Mouse (Mus musculus): ENCODE results near the gene Lef1.

Lef1 gene

DNA sequence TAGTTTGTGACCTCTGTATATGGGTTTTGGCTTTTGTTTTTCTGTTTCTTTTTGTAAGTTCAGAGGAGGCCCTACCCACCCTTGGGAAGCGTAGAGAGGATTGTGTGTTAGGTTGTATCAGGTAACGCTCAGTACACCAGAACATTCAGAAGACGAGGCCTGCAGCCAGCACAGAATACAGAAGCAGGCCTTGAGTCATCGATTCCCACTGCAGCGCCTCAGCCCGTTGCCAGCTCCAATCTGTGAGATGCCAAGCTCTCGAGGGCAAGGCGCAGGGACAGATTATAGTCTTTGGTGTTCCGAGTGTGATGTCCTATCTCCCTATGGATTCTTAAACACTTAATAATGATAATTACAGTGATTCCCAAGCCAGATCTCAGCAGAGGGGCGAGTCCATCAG lies 85.8 kb downstream of the Lef1 start:
- no peak for DNase-seq

DNA sequence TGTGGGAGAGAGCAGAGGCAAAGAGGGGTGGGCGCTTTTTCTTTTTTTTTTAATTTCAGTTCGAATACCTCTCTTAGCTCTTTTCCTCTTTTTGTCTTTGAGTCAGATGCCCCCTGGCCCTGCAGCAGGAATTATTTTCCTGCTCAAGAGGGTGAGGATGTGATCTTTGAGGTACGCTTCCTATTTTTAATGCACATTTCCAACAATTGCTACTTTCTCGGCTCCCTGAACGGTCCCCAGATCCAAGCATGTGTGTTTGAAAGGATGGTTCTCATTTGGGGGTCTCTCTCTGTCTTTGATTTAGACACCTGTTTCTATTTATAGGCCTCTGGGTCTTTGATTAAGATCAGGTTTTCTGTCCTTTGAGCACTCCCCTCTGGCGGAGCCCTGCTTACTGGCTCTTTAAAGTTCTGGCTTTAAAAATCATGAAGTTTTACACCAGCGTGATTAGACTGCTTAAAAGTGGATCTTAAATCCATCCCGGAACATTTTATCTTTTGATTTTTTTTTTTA lies 86.3 kb downstream of the Lef1 start:
- peak; percentile 52 for DNase-seq

DNA sequence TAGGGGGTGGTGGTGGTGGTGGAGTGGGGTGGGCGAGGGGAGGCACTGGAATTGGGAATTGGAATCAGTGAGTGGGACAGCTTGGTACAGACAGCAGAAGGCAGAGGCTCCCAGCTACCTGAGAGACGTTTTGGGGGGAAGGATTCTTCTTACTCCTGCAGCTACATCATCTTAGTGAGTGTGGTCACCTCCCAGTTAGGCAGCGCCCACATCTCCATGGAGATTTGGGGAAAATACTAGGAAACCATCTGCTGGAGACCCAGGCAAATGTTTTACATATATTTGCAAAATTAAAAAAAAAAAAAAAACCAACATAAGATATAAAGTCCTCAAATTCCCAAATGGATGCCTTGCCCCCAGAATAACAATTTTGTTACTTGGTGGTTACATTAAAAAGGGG lies 88.7 kb downstream of the Lef1 start:
- no peak for DNase-seq

DNA sequence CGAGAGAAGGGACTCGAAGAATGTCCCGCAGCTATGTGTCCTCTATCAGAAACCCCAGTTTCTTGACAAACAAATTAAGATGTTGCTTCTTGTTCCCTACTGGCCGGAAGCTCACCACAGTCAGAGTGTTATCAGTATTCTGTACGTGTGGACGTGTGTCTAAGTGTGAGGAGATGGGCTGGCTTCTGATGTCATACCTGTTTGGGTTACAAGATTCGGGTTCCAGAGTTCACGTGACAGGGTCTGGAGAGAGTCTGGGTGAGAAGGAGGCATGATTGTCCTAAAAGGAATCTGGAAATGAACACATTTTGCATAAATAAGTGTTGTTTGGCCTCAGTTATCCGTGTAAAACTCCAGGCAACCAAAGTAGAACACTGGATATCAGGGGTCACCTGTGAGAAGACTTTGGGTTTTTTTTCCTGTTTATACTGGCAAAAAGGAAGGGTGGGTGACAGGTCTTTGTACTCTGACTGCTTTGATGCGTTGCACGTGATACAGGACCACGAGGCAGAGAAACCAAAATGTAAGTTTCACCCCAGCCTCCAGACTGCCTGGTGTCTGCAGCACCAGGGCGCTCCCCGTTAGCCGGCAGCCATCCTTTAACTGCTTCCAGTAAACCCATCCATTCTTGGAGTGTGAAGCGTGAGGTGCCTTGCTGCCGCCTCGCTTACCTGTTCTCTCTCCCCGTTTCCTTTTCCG lies 89.5 kb downstream of the Lef1 start:
- DNase-seq, result no peak

DNA sequence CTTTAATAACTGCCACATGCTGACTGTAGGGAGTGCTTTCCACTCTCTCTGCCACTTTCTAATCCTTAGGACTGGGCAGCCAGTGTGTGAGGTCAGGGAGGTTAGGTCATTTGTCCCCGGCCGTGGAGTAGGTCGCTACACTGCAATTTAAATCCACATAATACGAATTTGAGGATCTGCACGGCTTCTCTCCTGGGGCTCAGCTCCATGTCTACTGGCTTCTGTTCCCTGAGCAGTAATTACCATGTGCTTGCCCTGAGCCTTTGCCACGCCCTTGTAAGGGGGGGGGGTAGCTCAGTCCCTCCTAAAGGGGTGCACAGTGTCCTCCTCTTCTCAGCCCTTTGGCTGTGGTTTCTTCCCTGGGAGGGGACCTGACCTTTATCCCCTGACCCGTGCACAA lies 92.0 kb downstream of the Lef1 start:
- no peak for DNase-seq

DNA sequence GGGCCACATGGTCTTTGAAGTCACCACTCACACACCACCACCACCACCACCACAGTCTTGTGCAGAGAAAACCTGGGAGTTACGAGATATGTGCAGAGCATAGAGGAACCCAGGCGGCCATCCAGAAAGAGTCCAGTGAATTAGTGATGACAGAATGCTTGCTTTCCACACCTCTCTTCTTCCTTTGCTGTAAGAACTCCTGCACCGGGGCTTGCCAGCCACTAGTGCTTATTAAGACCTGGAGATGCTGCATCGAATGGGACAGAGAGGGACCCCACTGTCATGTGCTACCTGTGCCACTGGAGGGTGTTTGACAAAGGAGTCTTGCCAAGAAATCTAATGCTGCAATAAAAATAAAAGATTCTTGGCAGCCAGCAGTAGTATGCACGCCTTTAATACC lies 97.6 kb downstream of the Lef1 start:
- DNase-seq, result no peak

DNA sequence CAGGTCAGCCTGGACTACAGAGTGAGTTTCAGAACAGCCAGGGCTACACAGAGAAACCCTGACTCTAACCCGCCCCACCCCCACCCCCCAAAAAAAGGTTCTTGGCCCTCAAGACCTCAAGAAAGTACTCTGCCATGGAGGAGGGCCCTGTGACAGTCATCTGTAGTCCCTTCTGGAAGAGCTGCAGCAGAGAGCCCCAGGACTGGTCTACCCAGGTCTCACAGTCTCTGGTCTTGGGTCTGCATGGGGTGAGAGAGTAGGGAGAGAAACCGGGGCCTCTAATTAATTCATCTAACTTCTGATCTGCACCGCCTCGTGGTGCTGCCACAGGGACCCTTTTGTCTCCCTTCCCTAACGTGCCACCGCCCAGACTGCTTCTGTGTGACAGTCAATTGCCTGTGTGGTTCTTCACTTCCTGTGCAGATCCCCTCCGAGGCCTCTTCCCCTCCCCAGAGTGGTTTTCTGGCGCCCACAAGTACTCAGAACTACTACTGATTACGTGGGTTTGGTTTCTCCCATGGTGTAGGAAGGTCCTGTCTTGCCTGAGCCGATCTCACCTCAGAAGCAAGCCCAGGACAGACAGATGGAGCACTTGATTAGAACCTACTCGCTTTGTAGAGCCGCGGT lies 98.1 kb downstream of the Lef1 start:
- no peak for DNase-seq

DNA sequence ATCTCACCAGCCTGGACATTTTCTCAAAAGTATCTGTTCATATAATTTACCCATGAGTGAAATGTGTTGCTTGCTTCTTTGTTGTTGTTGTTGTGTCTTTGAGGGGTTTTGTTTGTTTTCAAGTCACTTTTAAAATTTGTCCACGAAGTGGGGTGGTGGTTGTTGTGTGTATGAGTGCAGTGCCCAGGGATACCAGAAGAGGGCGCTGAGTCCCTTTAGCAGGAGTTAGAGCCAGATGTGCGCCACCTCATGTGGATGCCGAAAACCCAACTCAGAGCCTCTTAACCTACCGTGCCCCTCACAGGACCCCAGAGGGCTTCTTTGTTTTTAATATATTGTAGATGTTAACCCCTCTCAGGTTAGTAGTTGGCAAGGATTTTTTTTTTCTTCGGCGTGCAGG lies 101.9 kb downstream of the Lef1 start:
- DNase-seq, result no peak

DNA sequence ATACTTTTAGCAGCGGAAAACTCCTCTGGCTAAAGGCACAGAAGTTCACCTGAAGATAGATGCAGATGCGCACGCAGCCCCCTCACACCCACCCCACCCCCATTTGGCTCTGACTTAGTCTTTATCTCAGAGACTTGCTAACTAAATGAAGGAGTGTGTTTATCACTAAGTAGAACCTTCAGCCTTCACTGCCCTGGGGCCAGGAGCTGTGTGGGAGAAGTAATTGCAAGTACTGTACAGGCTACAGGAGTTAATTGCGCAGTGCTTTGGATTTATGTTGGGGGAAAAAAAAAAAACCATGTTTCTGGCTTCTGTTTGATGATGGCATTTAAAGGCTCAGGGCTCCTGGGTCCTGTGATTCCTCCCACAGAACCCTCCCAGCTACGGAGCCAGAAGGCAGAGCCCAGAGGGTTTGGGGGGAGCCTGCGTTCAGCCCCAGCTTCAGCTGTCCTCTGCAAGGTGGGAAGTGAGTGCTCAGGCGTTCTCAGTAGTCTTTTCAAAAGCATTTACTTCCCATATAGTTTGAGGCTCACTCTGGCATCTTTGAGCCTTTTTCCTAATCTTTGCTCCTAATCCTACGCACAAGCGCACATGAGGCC lies 103.9 kb downstream of the Lef1 start:
- DNase-seq, result no peak

DNA sequence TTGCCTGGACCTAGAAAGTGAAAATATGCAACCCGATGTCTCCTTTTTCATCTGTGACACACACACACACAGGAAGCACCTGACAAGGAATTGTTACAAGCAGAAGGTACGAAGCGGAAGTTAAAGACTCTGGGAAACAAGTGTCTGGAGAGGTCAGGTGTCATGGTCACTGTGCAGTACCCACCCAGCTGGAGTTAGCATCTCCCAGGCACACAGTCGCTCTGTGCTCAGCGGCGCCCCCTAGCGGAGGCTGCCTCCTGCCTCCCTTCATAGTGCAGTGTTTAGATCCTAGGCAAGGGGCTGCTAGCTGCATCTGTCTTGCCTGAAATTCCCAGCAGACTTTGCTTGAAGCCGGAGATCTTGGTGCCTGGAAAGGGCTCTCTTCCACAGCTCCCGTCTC lies 104.6 kb downstream of the Lef1 start:
- no peak for DNase-seq

DNA sequence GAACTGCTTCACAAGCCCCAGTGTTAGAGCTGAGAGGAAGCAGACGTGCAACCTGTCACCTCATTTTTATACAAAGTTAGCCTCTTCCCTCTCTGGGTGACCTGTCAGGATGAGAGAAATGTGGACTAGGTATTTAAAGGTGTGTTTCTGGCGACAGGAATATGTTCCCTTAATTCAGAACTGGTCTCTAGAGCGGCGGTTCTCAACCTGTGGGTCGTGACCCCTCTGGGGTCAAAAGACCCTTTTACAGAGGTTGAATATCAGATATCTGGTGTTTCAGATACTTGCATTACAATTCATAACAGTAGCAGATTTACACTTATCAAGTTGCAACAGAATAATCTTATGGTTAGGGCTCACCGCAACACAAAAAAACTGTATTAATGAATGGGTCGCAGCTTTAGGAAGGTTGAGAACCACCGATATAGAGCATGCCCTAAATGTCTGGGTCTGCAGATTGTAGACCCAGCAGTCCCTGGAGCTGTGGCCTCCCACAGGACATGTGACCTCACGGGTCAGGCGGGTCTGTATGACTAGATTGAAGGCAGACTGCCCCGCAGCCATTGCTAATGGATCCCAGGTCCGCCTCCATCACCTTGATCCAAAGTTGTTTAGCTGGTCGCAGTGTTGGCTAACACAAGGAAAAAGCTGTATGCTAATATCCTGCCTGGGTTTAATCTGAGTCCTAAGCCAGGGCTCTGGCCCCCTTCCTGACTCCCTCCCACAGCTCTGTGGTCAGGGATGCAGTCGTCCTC lies 108.5 kb downstream of the Lef1 start:
- DNase-seq, result peak; percentile 32

DNA sequence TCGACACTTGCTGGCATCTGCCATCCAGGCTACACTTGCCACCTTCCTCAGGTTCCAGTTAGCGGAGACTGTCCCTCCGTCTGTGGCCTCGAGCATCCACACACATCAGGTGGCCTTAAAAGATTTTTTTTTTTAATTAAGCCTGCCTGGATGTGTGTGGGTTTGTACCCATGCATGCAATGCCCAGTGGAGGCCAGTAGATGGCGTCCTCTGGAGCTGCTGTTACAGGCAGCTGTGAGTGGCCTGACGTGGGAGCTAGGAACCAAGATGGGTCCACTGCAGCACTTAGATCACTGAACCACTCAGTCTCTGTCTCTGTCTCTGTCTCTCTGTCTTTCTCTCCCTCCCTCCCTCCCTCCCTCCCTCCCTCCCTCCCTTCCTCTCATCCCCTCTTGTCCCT lies 117.8 kb downstream of the Lef1 start:
- no peak for DNase-seq

DNA sequence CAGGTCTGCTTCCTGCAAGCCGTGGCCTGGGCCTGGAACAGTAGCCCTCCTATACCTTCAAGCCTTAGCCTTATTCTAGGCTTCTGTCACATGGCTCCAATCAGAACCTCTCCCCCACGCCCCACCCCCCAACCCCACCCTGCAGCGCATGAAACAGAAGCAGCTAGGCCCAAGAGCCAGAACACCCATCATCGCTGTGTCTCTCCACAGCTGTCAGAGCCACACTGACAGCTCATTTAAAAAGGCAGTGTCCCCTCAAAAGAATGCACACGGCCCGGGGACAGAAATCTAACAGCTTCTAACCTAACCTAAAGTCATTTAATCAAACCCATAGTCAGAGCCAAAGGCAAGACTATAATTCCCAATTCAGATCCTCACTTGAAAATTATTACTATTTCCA lies 126.8 kb downstream of the Lef1 start:
- no peak for DNase-seq

DNA sequence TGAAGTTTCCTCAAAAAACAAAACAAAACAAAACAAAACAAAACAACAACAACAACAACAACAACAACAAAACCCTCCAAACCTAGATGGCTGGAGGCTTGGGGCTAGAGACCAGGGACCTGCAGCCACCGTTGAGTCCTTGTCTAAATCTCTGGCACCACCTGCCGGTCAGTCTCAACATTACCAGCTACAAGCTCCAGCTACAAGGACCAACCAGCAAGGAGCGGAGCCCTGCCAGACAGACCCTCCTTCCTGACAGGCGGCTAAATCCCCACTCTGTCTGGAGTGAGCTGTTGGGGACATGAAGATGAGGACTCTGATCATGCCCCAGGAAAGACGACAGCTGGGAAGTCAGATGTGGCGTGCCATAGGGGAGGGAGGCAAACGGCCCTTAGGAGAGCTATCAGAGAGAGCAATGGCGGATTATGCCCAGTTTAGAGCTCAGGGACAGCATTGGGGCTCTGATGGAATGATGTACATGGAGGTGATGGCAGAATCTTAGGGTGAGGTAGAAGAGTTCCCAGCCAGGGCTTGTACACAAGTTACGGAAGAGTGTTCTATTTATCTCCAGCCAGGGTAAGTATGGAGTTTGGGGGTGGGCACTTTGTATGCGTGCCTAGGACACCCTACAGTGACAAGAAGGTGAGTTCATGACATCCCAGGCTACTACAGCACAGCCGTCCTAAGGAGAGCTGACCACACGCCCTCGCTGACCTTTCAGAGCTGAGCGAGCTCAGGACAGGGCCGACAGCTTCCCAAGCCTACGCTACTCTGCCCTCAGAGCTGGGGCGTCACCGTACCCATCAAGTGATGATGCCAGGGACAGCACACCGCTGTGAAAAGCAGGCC lies 127.7 kb downstream of the Lef1 start:
- DNase-seq, result peak; percentile 86

DNA sequence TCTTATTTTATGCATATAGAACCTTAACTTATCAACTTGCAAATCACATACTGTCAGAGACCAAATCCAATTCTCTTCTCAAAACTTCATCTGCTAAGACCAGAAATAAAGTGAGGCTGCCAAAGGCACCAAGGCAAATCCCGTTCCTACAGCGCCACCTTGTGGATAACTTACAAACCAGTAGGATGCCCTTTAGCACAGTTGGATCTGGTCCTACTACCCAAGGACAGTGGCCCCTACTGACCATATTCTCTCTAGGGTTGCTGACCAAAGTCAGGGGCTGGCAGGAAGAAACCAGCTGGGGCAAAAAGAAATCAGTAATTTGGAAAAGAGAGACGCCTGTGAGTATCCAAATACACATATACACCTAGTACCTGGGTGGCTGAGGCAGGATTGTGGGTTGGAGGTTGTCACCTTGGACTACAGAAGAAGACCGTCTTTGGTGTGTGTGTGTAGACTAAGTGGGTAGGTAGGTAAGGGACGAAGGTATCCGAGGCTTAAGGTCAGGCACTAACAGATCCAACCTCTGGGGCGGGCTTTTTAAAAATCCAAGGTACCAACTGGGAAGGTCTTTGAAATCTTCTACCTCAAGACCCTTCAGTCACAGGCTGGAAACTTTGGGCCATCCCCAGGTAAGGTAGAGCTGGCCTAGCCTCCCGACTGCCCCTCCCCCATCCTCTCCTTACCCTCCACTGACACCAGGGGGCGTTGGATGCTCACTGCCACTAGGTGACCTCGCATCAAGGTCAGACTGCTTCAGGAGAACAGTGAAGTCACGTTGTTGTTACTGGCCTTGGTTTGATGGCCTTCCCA lies 135.7 kb downstream of the Lef1 start:
- DNase-seq, result peak; percentile 85

DNA sequence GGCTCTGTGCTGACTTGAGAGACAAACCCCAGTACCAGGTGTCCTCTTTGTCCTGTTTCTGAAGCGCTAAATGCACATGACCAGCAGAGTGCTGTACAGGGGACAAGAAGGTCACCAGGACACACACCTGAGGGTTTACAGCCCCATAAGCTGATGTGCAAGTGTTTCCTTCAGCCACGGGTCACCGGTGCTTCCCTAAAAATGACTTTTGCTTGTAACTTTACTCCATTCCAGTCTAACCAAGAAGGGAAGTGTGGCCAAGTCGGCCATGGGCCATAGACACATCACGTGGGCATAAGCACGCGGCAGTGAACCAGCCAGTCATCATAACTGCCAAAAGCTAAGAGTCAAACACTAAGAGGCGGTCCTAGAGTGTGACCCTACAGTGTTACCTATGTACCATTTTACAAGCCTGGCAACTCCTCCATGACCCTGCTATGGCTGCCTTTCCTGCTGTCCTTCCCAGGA lies 136.3 kb downstream of the Lef1 start:
- no peak for DNase-seq

DNA sequence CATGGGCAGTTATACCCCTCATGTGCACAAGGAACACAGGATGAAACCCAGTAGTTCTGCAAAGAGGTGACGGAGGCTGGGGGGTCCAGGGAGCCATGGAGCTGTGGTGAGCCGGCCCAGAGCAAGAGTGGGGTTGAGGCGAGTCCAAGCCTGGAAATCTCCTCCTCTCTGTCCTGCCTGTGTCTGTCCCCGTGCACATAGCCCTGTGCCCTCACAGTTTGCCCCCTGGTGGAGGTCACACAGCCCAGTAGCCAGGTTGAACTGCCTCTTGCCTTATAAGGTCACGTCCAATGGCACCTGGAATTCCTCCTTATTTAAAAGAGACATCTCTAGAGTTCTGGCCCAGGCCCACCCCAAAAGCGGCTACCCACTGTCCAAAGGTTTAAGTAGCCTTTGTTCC lies 137.2 kb downstream of the Lef1 start:
- no peak for DNase-seq

DNA sequence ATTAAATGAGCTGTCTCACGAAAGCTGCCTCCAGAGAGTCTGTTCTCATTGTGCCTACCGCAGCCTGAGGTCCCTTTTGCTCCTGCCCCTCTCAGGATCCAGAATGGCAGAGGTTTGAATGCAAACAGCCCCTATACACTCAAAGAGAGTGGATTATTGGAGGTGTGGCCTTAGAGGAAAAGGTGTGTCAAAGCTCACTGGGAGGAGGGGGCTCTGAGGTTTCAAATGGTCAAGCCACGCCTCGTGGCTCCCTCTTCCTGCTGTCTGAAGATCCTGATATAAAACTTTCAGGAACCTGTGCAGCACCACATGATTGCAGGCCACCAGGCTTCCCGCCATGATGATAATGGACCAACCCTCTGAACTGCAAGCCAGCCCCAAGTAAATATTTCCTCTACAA lies 137.6 kb downstream of the Lef1 start:
- no peak for DNase-seq

DNA sequence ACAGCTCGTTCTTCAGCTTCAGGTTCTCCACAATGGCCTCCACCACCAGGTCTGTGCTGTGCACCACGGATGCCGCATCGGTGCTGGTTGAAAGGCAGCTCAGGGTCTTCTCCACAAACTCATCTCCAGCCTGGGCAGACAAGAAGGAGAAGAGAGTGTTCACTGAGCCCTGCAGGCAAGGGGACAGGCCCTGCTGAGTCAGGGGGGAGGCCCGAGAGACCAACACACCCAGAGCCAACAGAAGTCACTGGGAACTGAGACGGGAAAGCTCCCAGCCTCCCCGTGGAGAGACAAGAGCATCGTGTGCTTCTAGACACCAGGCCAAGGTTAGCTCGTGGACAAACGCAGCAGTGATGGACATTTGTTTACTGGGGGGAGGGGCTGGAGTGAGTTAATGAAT lies 138.2 kb downstream of the Lef1 start:
- no peak for DNase-seq

DNA sequence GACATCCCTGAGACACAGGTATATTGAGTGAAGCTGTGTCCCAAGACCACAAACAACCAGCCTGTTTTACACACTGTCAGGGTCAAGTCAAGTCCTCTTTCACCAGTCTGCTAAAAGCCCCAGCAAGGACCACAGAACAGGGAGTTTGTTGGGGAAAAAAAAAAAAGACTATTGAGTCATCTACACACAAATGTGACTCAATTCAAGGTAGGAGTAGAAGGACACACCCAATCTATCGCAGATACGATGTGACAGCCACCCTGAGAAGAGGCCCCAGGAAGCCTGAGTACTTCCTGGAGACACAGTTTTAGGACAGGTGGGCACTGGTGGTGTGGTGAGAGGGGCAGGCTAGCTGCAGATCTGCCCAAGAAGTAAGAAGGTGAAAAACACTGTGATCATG lies 140.0 kb downstream of the Lef1 start:
- no peak for DNase-seq

DNA sequence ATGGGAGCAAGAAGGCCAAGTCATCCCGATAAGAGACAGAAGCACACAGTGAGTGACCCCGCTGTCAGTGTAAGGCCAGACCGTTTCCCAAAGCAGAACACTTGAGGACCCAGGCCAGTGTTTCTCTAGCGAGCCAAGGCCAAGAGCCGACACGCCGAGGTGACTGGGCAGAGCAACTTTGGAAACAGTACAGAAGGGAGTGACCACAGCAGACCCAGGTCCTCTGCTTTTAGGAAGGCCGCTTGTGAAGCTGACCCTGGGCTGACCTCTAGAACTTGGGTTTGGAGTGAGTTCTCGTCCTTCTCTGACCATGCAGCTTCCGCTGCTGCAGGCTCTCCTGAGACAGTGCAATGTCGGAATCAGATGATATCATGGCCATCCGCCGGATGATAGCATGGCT lies 140.7 kb downstream of the Lef1 start:
- no peak for DNase-seq

DNA sequence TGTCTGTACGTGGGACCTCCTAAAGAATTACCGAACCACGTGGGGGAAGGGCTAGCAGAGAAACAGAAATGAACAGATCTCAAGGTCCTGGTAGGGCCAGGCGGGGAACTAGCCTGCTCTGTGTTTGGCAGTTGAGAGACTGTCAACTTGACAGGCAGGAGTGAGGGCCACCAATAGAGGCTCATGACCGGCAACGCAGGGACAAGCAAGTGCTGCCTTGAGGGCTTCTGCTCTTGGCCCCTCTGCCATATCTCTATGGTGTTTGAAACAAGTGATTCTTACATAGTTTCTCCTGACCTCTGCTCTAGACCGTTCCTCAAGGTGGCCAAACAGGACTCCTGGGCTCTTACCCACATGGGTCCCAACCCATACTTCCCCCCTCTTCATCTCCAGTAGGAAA lies 141.3 kb downstream of the Lef1 start:
- no peak for DNase-seq
